Comparison of ENCODE assay signal across 8 mouse cellular contexts in genomic region chr3:69317251-69318125, GRCm38 (mm10). TPM values are rescaled to one million over a fixed set of nuclear protein-coding genes. Genes with fewer than 3 reads are reported as not detected.
DNase-seq lines count a peak whose midpoint lies in the region; ATAC-seq lines count a peak whose summit lies in the region.

No protein-coding gene starts in this region.

- H3K36me3 ChIP-seq in intestine, embryonic 16.5 days (ENCODE audit: control insufficient read depth, insufficient read depth, low read length) = no peaks in the 10 kb centered on the region
- no peaks in the 10 kb centered on the region for H3K36me3 ChIP-seq in lung, embryonic 15.5 days

- under 1% methylated on average over 73 of the region's 73 CpGs for WGBS in intestine, embryonic 16.5 days
- WGBS in lung, embryonic 15.5 days = 1% methylated on average over 73 of the region's 73 CpGs

- ATAC-seq in intestine, embryonic 16.5 days = peak; percentile 44
- ATAC-seq in lung, embryonic 15.5 days (ENCODE audit: borderline replicate concordance, extremely low read depth, low FRiP score, low TSS enrichment) = peak; percentile 8

- H3K4me2 ChIP-seq in intestine, embryonic 16.5 days (ENCODE audit: low read depth, low read length) = peak overlapping the region; percentile 98
- H3K4me2 ChIP-seq in lung, embryonic 15.5 days = peak overlapping the region; percentile 95

- peak overlapping the region; percentile 77 for H3K4me3 ChIP-seq in brown adipose tissue, adult 24 weeks (ENCODE audit: insufficient read depth, low read depth, low read length)
- peak overlapping the region; percentile 63 for H3K4me3 ChIP-seq in intestine, embryonic 16.5 days (ENCODE audit: low read length)
- H3K4me3 ChIP-seq in lung, embryonic 15.5 days = peak overlapping the region; percentile 64

- H3K9ac ChIP-seq in intestine, embryonic 16.5 days (ENCODE audit: low read depth, low read length) = peak overlapping the region; percentile 83
- H3K9ac ChIP-seq in lung, embryonic 15.5 days = peak overlapping the region; percentile 76

- no peaks in the 10 kb centered on the region for H3K27me3 ChIP-seq in intestine, embryonic 16.5 days (replicated peaks; ENCODE audit: control insufficient read depth, insufficient read depth, low read length)
- H3K27me3 ChIP-seq in lung, embryonic 15.5 days = peaks cover 15% of the 10 kb centered on the region

- no peaks in the 10 kb centered on the region for H3K9me3 ChIP-seq in intestine, embryonic 16.5 days (ENCODE audit: control insufficient read depth, low read length)
- H3K9me3 ChIP-seq in lung, embryonic 15.5 days = no peaks in the 10 kb centered on the region

- peaks cover 10% of the 10 kb centered on the region for H3K4me1 ChIP-seq in brown adipose tissue, adult 24 weeks (ENCODE audit: control insufficient read depth, insufficient read depth, insufficient read length, low read length)
- peaks cover 16% of the 10 kb centered on the region for H3K4me1 ChIP-seq in intestine, embryonic 16.5 days (ENCODE audit: control insufficient read depth, insufficient read depth, low read length)
- peaks cover 21% of the 10 kb centered on the region for H3K4me1 ChIP-seq in lung, embryonic 15.5 days

- no peak overlapping the region for H3K27ac ChIP-seq in brown adipose tissue, adult 24 weeks (replicated peaks; ENCODE audit: low read depth, low read length)
- H3K27ac ChIP-seq in intestine, embryonic 16.5 days (ENCODE audit: low read length) = peak overlapping the region; percentile 41
- H3K27ac ChIP-seq in lung, embryonic 15.5 days = peak overlapping the region; percentile 60

- DNase-seq in right cerebral cortex, postnatal 36 days (ENCODE audit: low spot score in 2 of 2) = peak; percentile 24 to 28
- DNase-seq in right cerebral cortex, postnatal 25 days = no peak
- DNase-seq in forelimb bud, embryonic 11.5 days (ENCODE audit: low read depth, low spot score) = peak; percentile 34
- DNase-seq in spleen, adult 12 weeks (ENCODE audit: low spot score) = peak; percentile 44
- no peak for DNase-seq in urinary bladder, postnatal 10 days (ENCODE audit: low spot score)

RNA-seq across cellular contexts. Expression of gene Ppm1l, which starts 0.8 kb away (rescaled TPM):
- 4.9 and 5.0 TPM in 2 replicates for polyA plus RNA-seq in brown adipose tissue, adult 24 weeks (2012; ENCODE audit: insufficient read depth, insufficient read length, missing spikeins)
- polyA plus RNA-seq in intestine, embryonic 16.5 days (2015; fragmentation: Nextera tagmentation; extraction: Ambion mirVana) = 3.3 and 3.4 TPM in 2 replicates
- polyA plus RNA-seq in lung, embryonic 15.5 days (2015; fragmentation: Nextera tagmentation; extraction: Ambion mirVana) = 5.9 and 6.9 TPM in 2 replicates

Comparison
In these comparisons a context has a peak if more than half of its experiments do, and no peak if none do; other contexts are left out.
1. DNase-seq: peak in right cerebral cortex, postnatal 36 days (2 of 2), forelimb bud, embryonic 11.5 days (single experiment) and spleen, adult 12 weeks (single experiment); none in right cerebral cortex, postnatal 25 days (single experiment) and urinary bladder, postnatal 10 days (single experiment).
2. Peak in every context shown above with its lines, with median percentiles within 50 percentile points of each other: H3K4me3 ChIP-seq.